ENCODE assay signal across 9 mouse cellular contexts in the genomic region with DNA sequence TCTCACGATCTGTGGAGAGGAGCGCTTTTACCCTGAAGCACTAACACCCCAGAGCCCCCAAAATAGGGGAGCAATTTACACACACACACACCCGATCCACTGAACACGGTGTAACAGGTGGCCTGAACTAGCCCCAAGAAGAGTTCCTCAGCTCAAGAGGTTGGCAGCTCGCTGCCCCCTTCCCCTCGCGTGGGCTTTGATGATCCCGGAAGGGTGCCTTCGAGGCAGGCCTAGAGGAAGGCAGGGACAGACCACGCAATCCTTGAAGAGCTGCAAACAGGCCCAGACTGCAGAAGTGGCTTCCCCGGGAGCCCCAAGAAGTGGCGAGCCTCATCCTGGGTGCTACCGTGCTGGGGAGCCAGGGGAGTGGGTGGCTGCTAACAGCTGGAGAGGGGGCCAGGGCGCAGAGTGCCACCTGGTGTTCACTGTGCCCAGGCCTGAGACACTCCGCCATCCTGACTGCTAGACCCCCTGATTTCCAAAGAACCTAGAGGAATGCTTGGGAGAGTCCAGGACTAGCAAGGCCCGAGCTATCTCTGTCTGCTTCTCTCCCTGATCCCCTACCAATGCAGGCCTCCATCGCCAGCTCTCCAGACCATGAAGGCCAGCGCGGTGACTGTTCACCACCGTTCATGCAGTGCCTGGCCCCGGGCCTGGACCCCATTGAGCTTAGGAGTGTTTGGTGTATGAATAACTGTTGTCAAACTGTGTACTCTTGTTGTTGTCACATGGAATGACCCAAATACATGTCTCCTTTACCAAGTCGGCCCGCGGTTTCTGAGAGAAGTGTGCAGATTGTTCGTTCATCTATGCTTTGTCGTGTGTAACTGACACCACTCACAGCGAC. TPM values are rescaled to one million over a fixed set of nuclear protein-coding genes. Genes with fewer than 3 reads are reported as not detected.
A peak's percentile ranks its signal among the peaks of the same experiment; 100 is the strongest.
DNase-seq lines count a peak whose midpoint lies in the region; ATAC-seq and TF ChIP-seq lines count a peak whose summit lies in the region.
"Had no signal": no experiment of that assay in that cellular context is flagged by ENCODE, and none has a peak within 500 bp of the region (broad histone marks: within the 10 kb centered on the region; RNA-seq: fewer than 3 reads in every experiment).

No protein-coding gene starts in this region.

- H3K27me3 ChIP-seq in cerebellum, adult 2 months (ENCODE audit: control insufficient read depth, insufficient read depth, low read length), result no peaks in the 10 kb centered on the region
- H3K27me3 ChIP-seq in lung, embryonic 16.5 days (ENCODE audit: control insufficient read depth, insufficient read depth, low read depth, low read length), result peaks cover 70% of the 10 kb centered on the region
- H3K27me3 ChIP-seq in limb, embryonic 13.5 days, result peaks cover 99% of the 10 kb centered on the region

- H3K9ac ChIP-seq in lung, embryonic 16.5 days (ENCODE audit: low read length), result no peak overlapping the region
- H3K9ac ChIP-seq in limb, embryonic 13.5 days, result no peak overlapping the region

- 0 out of 2 replicates have a peak, but pooled peaks have one; percentile 29 for ATAC-seq in lung, embryonic 16.5 days (ENCODE audit: low read depth)
- ATAC-seq in limb, embryonic 13.5 days (ENCODE audit: low FRiP score, low read depth), result 0 out of 2 replicates have a peak, but pooled peaks have one; percentile 8

- no peaks in the 10 kb centered on the region for H3K36me3 ChIP-seq in lung, embryonic 16.5 days (ENCODE audit: control insufficient read depth, insufficient read depth, low read length)
- H3K36me3 ChIP-seq in limb, embryonic 13.5 days, result no peaks in the 10 kb centered on the region

- no peaks in the 10 kb centered on the region for H3K9me3 ChIP-seq in lung, embryonic 16.5 days (ENCODE audit: control insufficient read depth, low read length)
- no peaks in the 10 kb centered on the region for H3K9me3 ChIP-seq in limb, embryonic 13.5 days

- H3K4me3 ChIP-seq in cerebellum, adult 2 months (replicated peaks; ENCODE audit: insufficient read depth, low read depth, low read length), result peak overlapping the region; percentile 81
- no peak overlapping the region for H3K4me3 ChIP-seq in lung, embryonic 16.5 days (ENCODE audit: low read length)
- H3K4me3 ChIP-seq in lung, adult 2 months (replicated peaks; ENCODE audit: extremely low read depth, low read depth, low read length), result no peak overlapping the region
- peak overlapping the region; percentile 63 for H3K4me3 ChIP-seq in limb, embryonic 13.5 days

- DNase-seq in cerebellum, adult 2 months, result peak in 1 of 2 experiments; percentile 31
- DNase-seq in cerebellum, adult 9-10 months, result no peak
- DNase-seq in lung, adult 2 months, result no peak
- peak; percentile 50 for DNase-seq in thymus, postnatal 14 days
- no peak for DNase-seq in left cerebral cortex, postnatal 14 days (ENCODE audit: low spot score in 2 of 2)
- no peak for DNase-seq in kidney, postnatal 14 days

- no peak overlapping the region; the same call in 1 of the 2 replicates for H3K27ac ChIP-seq in cerebellum, adult 2 months (ENCODE audit: insufficient read depth, low read length)
- H3K27ac ChIP-seq in lung, embryonic 16.5 days (ENCODE audit: low read length), result no peak overlapping the region
- no peak overlapping the region for H3K27ac ChIP-seq in limb, embryonic 13.5 days

- no peak for TF ChIP-seq POLR2A in cerebellum, adult 2 months (IDR thresholded peaks at IDR 0.05; ENCODE audit: borderline replicate concordance, insufficient read depth, low read length)
- no peak for TF ChIP-seq POLR2A in lung, adult 2 months (IDR thresholded peaks at IDR 0.05; ENCODE audit: borderline replicate concordance, extremely low read depth, low read depth, low read length)

- no peak overlapping the region; the same call in 1 of the 2 replicates for H3K4me2 ChIP-seq in lung, embryonic 16.5 days (ENCODE audit: low read depth, low read length)
- H3K4me2 ChIP-seq in limb, embryonic 13.5 days (replicated peaks), result peak overlapping the region; percentile 99

- peaks cover 16% of the 10 kb centered on the region for H3K4me1 ChIP-seq in cerebellum, adult 2 months (ENCODE audit: control insufficient read depth, insufficient read depth, low read length)
- peaks cover 13% of the 10 kb centered on the region for H3K4me1 ChIP-seq in lung, embryonic 16.5 days (replicated peaks; ENCODE audit: control insufficient read depth, insufficient read depth, low read length)
- H3K4me1 ChIP-seq in lung, adult 2 months (ENCODE audit: control insufficient read depth, insufficient read depth, low read length), result no peaks in the 10 kb centered on the region
- peaks cover 20% of the 10 kb centered on the region for H3K4me1 ChIP-seq in limb, embryonic 13.5 days

- intact Hi-C loops in left cerebral cortex, postnatal 14 days (cut with DNase I), result loop anchor here (5.0 kb wide), 1 partner anchor 322 kb away; no protein-coding TSS in a partner anchor

- peak; percentile 8; the same call in 1 of the 2 replicates for TF ChIP-seq CTCF in cerebellum, adult 2 months (IDR thresholded peaks at IDR 0.05; ENCODE audit: borderline replicate concordance, insufficient read depth, low read depth, low read length)
- no peak for TF ChIP-seq CTCF in lung, adult 2 months (IDR thresholded peaks at IDR 0.05; ENCODE audit: insufficient read depth, low read length)

- 49% methylated on average over 27 of the region's 27 CpGs for WGBS in cerebellum, adult 2 months
- 31% methylated on average over 27 of the region's 27 CpGs for WGBS in lung, embryonic 16.5 days
- WGBS in lung, adult 2 months, result 35% methylated on average over 27 of the region's 27 CpGs
- 30% methylated on average over 27 of the region's 27 CpGs for WGBS in limb, embryonic 13.5 days

RNA-seq across cellular contexts. Expression of gene Grm4, which starts 7.1 kb away (rescaled TPM):
- polyA plus RNA-seq in cerebellum, adult 2 months (2012; rRNA removed), result 310 and 403 TPM in 2 replicates
- polyA plus RNA-seq in lung, embryonic 16.5 days (2015; fragmentation: Nextera tagmentation; extraction: Ambion mirVana), result 0.13 and 0.24 TPM in 2 replicates
- polyA plus RNA-seq in lung, adult 2 months (2012; rRNA removed), result 1.1 TPM in 2 replicates
- 0.31 and 0.34 TPM in 2 replicates for polyA plus RNA-seq in limb, embryonic 13.5 days (2015; fragmentation: Nextera tagmentation; extraction: Ambion mirVana)
- total RNA-seq in left cerebral cortex, postnatal 14 days (2021), result 10 to 100 TPM; 24.1 to 25.6 TPM
- polyA plus RNA-seq: liver, embryonic 16.5 days had no signal

RNA-seq across cellular contexts. Expression of gene Hmga1, which starts 42.2 kb away (rescaled TPM):
- 124 and 133 TPM in 2 replicates for polyA plus RNA-seq in cerebellum, adult 2 months (2012; rRNA removed)
- polyA plus RNA-seq in lung, embryonic 16.5 days (2015; fragmentation: Nextera tagmentation; extraction: Ambion mirVana), result 195 and 215 TPM in 2 replicates
- 57.9 and 73.2 TPM in 2 replicates for polyA plus RNA-seq in lung, adult 2 months (2012; rRNA removed)
- 234 and 241 TPM in 2 replicates for polyA plus RNA-seq in limb, embryonic 13.5 days (2015; fragmentation: Nextera tagmentation; extraction: Ambion mirVana)
- 10 to 100 TPM; 40.0 to 47.9 TPM for total RNA-seq in left cerebral cortex, postnatal 14 days (2021)

RNA-seq across cellular contexts. Expression of gene AI413582, which starts 51.4 kb away (rescaled TPM):
- 98.9 and 104 TPM in 2 replicates for polyA plus RNA-seq in cerebellum, adult 2 months (2012; rRNA removed)
- polyA plus RNA-seq in lung, embryonic 16.5 days (2015; fragmentation: Nextera tagmentation; extraction: Ambion mirVana), result 17.6 and 19.1 TPM in 2 replicates
- polyA plus RNA-seq in lung, adult 2 months (2012; rRNA removed), result 42.4 and 44.2 TPM in 2 replicates
- 20.2 and 21.0 TPM in 2 replicates for polyA plus RNA-seq in limb, embryonic 13.5 days (2015; fragmentation: Nextera tagmentation; extraction: Ambion mirVana)
- 10 to 100 TPM; 92.2 to 97.5 TPM for total RNA-seq in left cerebral cortex, postnatal 14 days (2021)

Comparison
In these comparisons a context has a peak if more than half of its experiments do, and no peak if none do; other contexts are left out.
1. H3K4me3 ChIP-seq: peak in cerebellum, adult 2 months (single experiment) and limb, embryonic 13.5 days (single experiment); none in lung, embryonic 16.5 days (single experiment) and lung, adult 2 months (single experiment).
2. RNA of gene Grm4, which starts 7.1 kb away (polyA plus RNA-seq): 310 to 403 TPM in cerebellum, adult 2 months; 1.1 TPM in lung, adult 2 months, 0.31 to 0.34 TPM in limb, embryonic 13.5 days and 0.13 to 0.24 TPM in lung, embryonic 16.5 days; every median in the first group is over 100 times any median in the second.